Mouse (Mus musculus): ENCODE measurements around the gene Ifngr1. TPM values are rescaled to one million over a fixed set of nuclear protein-coding genes. Genes with fewer than 3 reads are reported as not detected.
"Not testable (repeated sequence)": the region's sequence is repeated elsewhere in the genome, so short reads cannot be mapped to it uniquely, and the experiment has no call there.

The Ifngr1 gene
- polyA plus RNA-seq, 1 experiment from 2014 or later = 49.1 TPM

GRCm38 (mm10) chr10:19594201-19594905 is 2.6 kb downstream of the Ifngr1 start:
- peak overlapping the region; percentile 39 for H3K4me3 ChIP-seq (ENCODE audit: low read depth, low read length)
- peaks cover 5% of the 10 kb centered on the region for H3K36me3 ChIP-seq (ENCODE audit: control insufficient read depth, insufficient read depth)
- no peaks in the 10 kb centered on the region for H3K27me3 ChIP-seq (ENCODE audit: control insufficient read depth, insufficient read depth, low read depth, low read length)
- 55% methylated on average over 3 of the region's 3 CpGs for WGBS (ENCODE audit: insufficient replicate concordance)
- H3K4me2 ChIP-seq (ENCODE audit: low read depth, low read length) = peak overlapping the region; percentile 83
- no peak for ATAC-seq (ENCODE audit: low read depth)
- H3K9ac ChIP-seq (ENCODE audit: low read depth, low read length) = no peak overlapping the region
- H3K4me1 ChIP-seq (ENCODE audit: control insufficient read depth, low read depth, low read length) = peaks cover 34% of the 10 kb centered on the region
- H3K27ac ChIP-seq (ENCODE audit: low read length) = peak overlapping the region; percentile 23; the same call in 1 of the 2 replicates
- H3K9me3 ChIP-seq (replicated peaks; ENCODE audit: control insufficient read depth, low read length) = no peaks in the 10 kb centered on the region

- H3K27me3 ChIP-seq (ENCODE audit: control insufficient read depth, insufficient read depth, low read depth, low read length) = no peaks in the 10 kb centered on the region
- 32% methylated on average over 4 of the region's 4 CpGs for WGBS (ENCODE audit: insufficient replicate concordance)
- no peak for ATAC-seq (ENCODE audit: low read depth)
These were observed 5.1 kb downstream of the Ifngr1 start for GRCm38 (mm10) chr10:19596866-19597265.

DNA sequence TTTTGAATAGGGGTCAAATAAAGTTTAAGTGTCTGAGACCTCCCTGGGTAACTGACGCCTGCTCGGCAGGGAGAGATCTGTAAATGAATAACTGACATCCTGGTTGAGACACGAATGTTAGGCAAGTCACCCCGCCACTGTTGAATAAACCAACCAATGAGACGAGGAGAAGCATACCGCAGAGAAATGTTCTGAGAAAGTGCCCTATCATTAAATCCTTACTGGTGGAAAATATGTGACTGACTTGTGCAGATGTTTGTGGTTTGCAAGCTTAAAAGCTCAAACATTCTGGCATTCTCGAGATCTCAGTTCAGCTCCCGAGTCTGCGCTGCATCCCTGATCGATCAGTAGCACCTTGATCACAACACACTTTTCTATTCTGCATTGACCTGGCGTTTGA is 6.3 kb downstream of the Ifngr1 start:
- H3K4me3 ChIP-seq (ENCODE audit: low read depth, low read length) = no peak overlapping the region
- H3K4me1 ChIP-seq (ENCODE audit: control insufficient read depth, low read depth, low read length) = peaks cover 20% of the 10 kb centered on the region
- no peaks in the 10 kb centered on the region for H3K9me3 ChIP-seq (replicated peaks; ENCODE audit: control insufficient read depth, low read length)
- H3K4me2 ChIP-seq (ENCODE audit: low read depth, low read length) = no peak overlapping the region
- no peaks in the 10 kb centered on the region for H3K27me3 ChIP-seq (ENCODE audit: control insufficient read depth, insufficient read depth, low read depth, low read length)
- no peak overlapping the region for H3K9ac ChIP-seq (ENCODE audit: low read depth, low read length)
- WGBS (ENCODE audit: insufficient replicate concordance) = 69% methylated on average over 11 of the region's 11 CpGs
- ATAC-seq (ENCODE audit: low read depth) = 0 out of 2 replicates have a peak, but pooled peaks have one; percentile 45
- no peak overlapping the region for H3K27ac ChIP-seq (ENCODE audit: low read length)
- peaks cover 27% of the 10 kb centered on the region for H3K36me3 ChIP-seq (ENCODE audit: control insufficient read depth, insufficient read depth)

More at GRCm38 (mm10) chr10:19596866-19597265, 5.1 kb downstream of the Ifngr1 start:
- Histone ChIP-seq H3K4me1 (ENCODE audit: control insufficient read depth, low read depth, low read length) (peaks cover 20% of the 10 kb centered on the region), H3K9me3 (replicated peaks; ENCODE audit: control insufficient read depth, low read length) (no peaks in the 10 kb centered on the region), H3K9ac (ENCODE audit: low read depth, low read length) (no peak overlapping the region), H3K4me2 (ENCODE audit: low read depth, low read length) (no peak overlapping the region), H3K36me3 (ENCODE audit: control insufficient read depth, insufficient read depth) (peaks cover 15% of the 10 kb centered on the region), H3K27ac (ENCODE audit: low read length) (no peak overlapping the region), H3K4me3 (ENCODE audit: low read depth, low read length) (no peak overlapping the region)

- H3K4me3 ChIP-seq (ENCODE audit: low read depth, low read length) = no peak overlapping the region
- WGBS (ENCODE audit: insufficient replicate concordance) = 65% methylated on average over 6 of the region's 6 CpGs
- no peak overlapping the region for H3K27ac ChIP-seq (ENCODE audit: low read length)
- no peak overlapping the region for H3K4me2 ChIP-seq (ENCODE audit: low read depth, low read length)
- H3K27me3 ChIP-seq (ENCODE audit: control insufficient read depth, insufficient read depth, low read depth, low read length) = no peaks in the 10 kb centered on the region
- H3K36me3 ChIP-seq (ENCODE audit: control insufficient read depth, insufficient read depth) = peaks cover 35% of the 10 kb centered on the region
- no peak overlapping the region for H3K9ac ChIP-seq (ENCODE audit: low read depth, low read length)
- no peaks in the 10 kb centered on the region for H3K9me3 ChIP-seq (replicated peaks; ENCODE audit: control insufficient read depth, low read length)
- no peak for ATAC-seq (ENCODE audit: low read depth)
- peaks cover 8% of the 10 kb centered on the region for H3K4me1 ChIP-seq (ENCODE audit: control insufficient read depth, low read depth, low read length)
These were observed 7.8 kb downstream of the Ifngr1 start for GRCm38 (mm10) chr10:19599331-19600092.

DNA sequence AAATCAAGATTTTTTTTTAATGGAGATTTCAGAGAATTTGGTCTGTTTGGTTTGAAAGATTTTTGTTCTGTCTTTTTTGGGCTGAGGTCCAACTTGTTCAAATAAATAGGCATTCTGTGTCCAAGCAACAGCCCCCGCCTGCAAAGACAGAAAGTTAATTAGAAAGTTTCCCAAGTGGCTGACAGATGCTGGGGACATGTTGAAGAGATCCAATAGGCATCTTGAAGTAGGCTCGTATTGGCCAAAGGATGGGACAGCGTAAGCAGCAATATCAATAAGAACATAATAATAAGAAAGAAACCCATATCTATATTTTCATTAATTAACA is 8.3 kb downstream of the Ifngr1 start:
- no peaks in the 10 kb centered on the region for H3K9me3 ChIP-seq (replicated peaks; ENCODE audit: control insufficient read depth, low read length)
- WGBS (ENCODE audit: insufficient replicate concordance) = 69% methylated on average over 3 of the region's 3 CpGs
- H3K4me1 ChIP-seq (ENCODE audit: control insufficient read depth, low read depth, low read length) = peaks cover 6% of the 10 kb centered on the region
- peaks cover 40% of the 10 kb centered on the region for H3K36me3 ChIP-seq (ENCODE audit: control insufficient read depth, insufficient read depth)
- no peak overlapping the region for H3K4me3 ChIP-seq (ENCODE audit: low read depth, low read length)
- H3K27me3 ChIP-seq (ENCODE audit: control insufficient read depth, insufficient read depth, low read depth, low read length) = no peaks in the 10 kb centered on the region
- ATAC-seq (ENCODE audit: low read depth) = no peak
- no peak overlapping the region for H3K9ac ChIP-seq (ENCODE audit: low read depth, low read length)
- no peak overlapping the region for H3K27ac ChIP-seq (ENCODE audit: low read length)
- no peak overlapping the region for H3K4me2 ChIP-seq (ENCODE audit: low read depth, low read length)

GRCm38 (mm10) chr10:19601502-19601901 is 9.8 kb downstream of the Ifngr1 start:
- not testable (repeated sequence) for H3K4me2 ChIP-seq (ENCODE audit: low read depth, low read length); H3K4me1 ChIP-seq (ENCODE audit: control insufficient read depth, low read depth, low read length); ATAC-seq (ENCODE audit: low read depth); H3K9me3 ChIP-seq (replicated peaks; ENCODE audit: control insufficient read depth, low read length); H3K27me3 ChIP-seq (ENCODE audit: control insufficient read depth, insufficient read depth, low read depth, low read length); H3K9ac ChIP-seq (ENCODE audit: low read depth, low read length); H3K4me3 ChIP-seq (ENCODE audit: low read depth, low read length); H3K27ac ChIP-seq (ENCODE audit: low read length)
- 19% methylated on average over 1 of the region's 1 CpGs for WGBS (ENCODE audit: insufficient replicate concordance)
- peaks cover 41% of the 10 kb centered on the region for H3K36me3 ChIP-seq (ENCODE audit: control insufficient read depth, insufficient read depth)

DNA sequence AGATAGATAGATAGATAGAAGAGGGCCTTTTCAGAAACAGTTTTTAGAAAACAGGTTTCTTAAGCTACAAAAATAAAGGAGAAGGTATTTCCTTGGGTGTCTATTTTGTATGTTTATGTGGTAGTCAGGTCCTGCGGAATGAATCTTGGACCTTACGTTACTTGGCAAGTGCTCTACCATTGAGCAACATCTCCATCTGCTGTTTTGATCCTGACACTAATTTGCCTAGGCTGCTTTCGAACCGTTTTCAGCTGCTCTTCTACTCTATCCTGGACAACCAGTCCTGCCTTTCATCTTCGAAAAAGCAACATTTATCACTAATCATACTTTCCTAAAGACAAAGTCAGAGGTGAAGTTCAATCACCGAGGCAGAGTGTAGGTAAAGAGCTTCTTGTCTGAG is 11.5 kb downstream of the Ifngr1 start:
- H3K36me3 ChIP-seq (ENCODE audit: control insufficient read depth, insufficient read depth) = peaks cover 56% of the 10 kb centered on the region
- H3K4me3 ChIP-seq (ENCODE audit: low read depth, low read length) = no peak overlapping the region
- no peak overlapping the region for H3K27ac ChIP-seq (ENCODE audit: low read length)
- no peak overlapping the region for H3K4me2 ChIP-seq (ENCODE audit: low read depth, low read length)
- no peak overlapping the region for H3K9ac ChIP-seq (ENCODE audit: low read depth, low read length)
- WGBS (ENCODE audit: insufficient replicate concordance) = 77% methylated on average over 6 of the region's 6 CpGs
- no peaks in the 10 kb centered on the region for H3K4me1 ChIP-seq (ENCODE audit: control insufficient read depth, low read depth, low read length)
- no peaks in the 10 kb centered on the region for H3K9me3 ChIP-seq (replicated peaks; ENCODE audit: control insufficient read depth, low read length)
- H3K27me3 ChIP-seq (ENCODE audit: control insufficient read depth, insufficient read depth, low read depth, low read length) = no peaks in the 10 kb centered on the region
- ATAC-seq (ENCODE audit: low read depth) = no peak

GRCm38 (mm10) chr10:19609125-19609524 is 17.4 kb downstream of the Ifngr1 start:
- no peak overlapping the region for H3K27ac ChIP-seq (ENCODE audit: low read length)
- no peaks in the 10 kb centered on the region for H3K9me3 ChIP-seq (replicated peaks; ENCODE audit: control insufficient read depth, low read length)
- peaks cover 33% of the 10 kb centered on the region for H3K36me3 ChIP-seq (ENCODE audit: control insufficient read depth, insufficient read depth)
- no peak for ATAC-seq (ENCODE audit: low read depth)
- 67% methylated on average over 14 of the region's 14 CpGs for WGBS (ENCODE audit: insufficient replicate concordance)
- H3K4me3 ChIP-seq (ENCODE audit: low read depth, low read length) = no peak overlapping the region
- no peaks in the 10 kb centered on the region; the same call in 1 of the 2 replicates for H3K4me1 ChIP-seq (ENCODE audit: control insufficient read depth, low read depth, low read length)
- H3K4me2 ChIP-seq (ENCODE audit: low read depth, low read length) = no peak overlapping the region
- no peaks in the 10 kb centered on the region for H3K27me3 ChIP-seq (ENCODE audit: control insufficient read depth, insufficient read depth, low read depth, low read length)
- H3K9ac ChIP-seq (ENCODE audit: low read depth, low read length) = no peak overlapping the region

- no peaks in the 10 kb centered on the region for H3K27me3 ChIP-seq (ENCODE audit: control insufficient read depth, insufficient read depth, low read depth, low read length)
- 35% methylated on average over 2 of the region's 2 CpGs for WGBS (ENCODE audit: insufficient replicate concordance)
- H3K9ac ChIP-seq (ENCODE audit: low read depth, low read length) = no peak overlapping the region
- no peak overlapping the region for H3K27ac ChIP-seq (ENCODE audit: low read length)
- no peak overlapping the region for H3K4me3 ChIP-seq (ENCODE audit: low read depth, low read length)
- H3K4me2 ChIP-seq (ENCODE audit: low read depth, low read length) = no peak overlapping the region
- no peak for ATAC-seq (ENCODE audit: low read depth)
- no peaks in the 10 kb centered on the region for H3K9me3 ChIP-seq (replicated peaks; ENCODE audit: control insufficient read depth, low read length)
- H3K36me3 ChIP-seq (ENCODE audit: control insufficient read depth, insufficient read depth) = peaks cover 22% of the 10 kb centered on the region
- H3K4me1 ChIP-seq (ENCODE audit: control insufficient read depth, low read depth, low read length) = no peaks in the 10 kb centered on the region; the same call in 1 of the 2 replicates
These were observed 19.9 kb downstream of the Ifngr1 start for GRCm38 (mm10) chr10:19611616-19612015.

Data from liver, embryonic 16.5 days (tissue).